Mouse (Mus musculus): ENCODE measurements around the gene Anapc2. TPM values are rescaled to one million over a fixed set of nuclear protein-coding genes. Genes with fewer than 3 reads are reported as not detected.

Anapc2 gene
- polyA plus RNA-seq, 1 experiment, result 76.0 TPM

DNA sequence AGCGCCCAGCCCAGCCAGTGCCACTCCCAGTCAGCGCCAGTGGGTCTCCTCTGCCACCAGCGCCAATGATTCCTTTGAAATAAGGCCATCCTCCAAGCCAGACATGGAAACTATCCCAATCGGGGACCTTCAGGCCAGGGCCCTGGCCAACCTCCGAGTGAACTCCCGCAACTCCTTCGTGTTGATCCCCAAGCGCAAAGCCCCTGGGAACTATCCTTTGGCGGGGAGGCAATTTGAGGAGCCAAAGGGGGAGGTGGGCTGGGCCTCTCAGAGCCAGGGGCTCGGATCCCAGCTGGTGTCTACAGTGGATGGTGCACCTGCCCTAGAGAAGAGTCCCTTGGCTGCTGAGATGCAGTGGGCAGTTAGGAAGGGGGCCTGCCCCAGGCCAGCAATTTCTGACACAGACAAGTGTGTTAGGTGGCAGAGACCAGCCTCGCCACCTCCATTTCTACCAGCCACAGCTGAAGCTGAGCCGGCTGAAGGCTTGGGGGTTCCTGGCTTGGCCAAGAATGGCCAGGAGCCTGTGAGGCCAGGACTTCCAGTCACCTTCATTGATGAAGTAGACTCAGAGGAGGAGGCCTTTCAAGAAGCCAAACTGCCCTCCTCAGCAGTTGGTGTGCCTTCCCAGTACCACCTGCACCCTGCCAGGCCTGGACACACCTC is 8.5 kb upstream of the Anapc2 start:
- no peak overlapping the region for H3K27ac ChIP-seq (ENCODE audit: insufficient read depth, low read length)
- no peaks in the 10 kb centered on the region for H3K9me3 ChIP-seq (replicated peaks; ENCODE audit: control insufficient read depth, insufficient read depth, low read length, poor library complexity, severe bottlenecking)
- no peaks in the 10 kb centered on the region for H3K36me3 ChIP-seq (ENCODE audit: control insufficient read depth, insufficient read depth, low read length, poor library complexity, severe bottlenecking)
- TF ChIP-seq EP300 (IDR thresholded peaks at IDR 0.05; ENCODE audit: insufficient read depth, low read depth, low read length) (no peak), POLR2A (IDR thresholded peaks at IDR 0.05; ENCODE audit: insufficient read depth, low read length) (no peak), CTCF (IDR thresholded peaks at IDR 0.05; ENCODE audit: low read depth, low read length) (no peak)
- peak overlapping the region; percentile 78 for H3K4me3 ChIP-seq (ENCODE audit: low read depth, low read length)
- peaks cover 5% of the 10 kb centered on the region for H3K4me1 ChIP-seq (ENCODE audit: control insufficient read depth, insufficient read depth, low read length)
- peak overlapping the region; percentile 77 for H3K9ac ChIP-seq (ENCODE audit: low read depth, poor library complexity, severe bottlenecking)
- H3K27me3 ChIP-seq (ENCODE audit: control insufficient read depth, insufficient read depth, low read length, poor library complexity, severe bottlenecking), result no peaks in the 10 kb centered on the region

DNA sequence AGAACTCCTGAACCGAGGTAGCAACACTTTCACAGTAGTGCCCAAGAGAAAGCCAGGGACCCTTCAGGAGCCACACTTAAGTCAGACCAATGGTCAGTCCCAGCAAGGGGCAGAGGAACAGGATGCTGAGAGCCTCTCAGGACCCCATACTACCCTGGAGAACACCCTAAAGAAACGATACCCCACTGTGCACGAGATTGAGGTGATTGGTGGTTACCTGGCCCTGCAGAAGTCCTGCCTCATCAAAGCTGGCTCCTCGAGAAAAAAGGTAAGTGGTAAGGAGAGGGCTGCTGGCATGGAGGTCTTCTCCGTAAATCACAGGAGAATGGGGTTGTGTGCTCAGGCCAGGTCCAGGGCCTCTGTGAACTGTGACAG is 8.0 kb upstream of the Anapc2 start:
- TF ChIP-seq CTCF (IDR thresholded peaks at IDR 0.05; ENCODE audit: low read depth, low read length) (no peak), EP300 (IDR thresholded peaks at IDR 0.05; ENCODE audit: insufficient read depth, low read depth, low read length) (no peak), POLR2A (IDR thresholded peaks at IDR 0.05; ENCODE audit: insufficient read depth, low read length) (no peak)
- H3K36me3 ChIP-seq (ENCODE audit: control insufficient read depth, insufficient read depth, low read length, poor library complexity, severe bottlenecking), result 0 out of 2 replicates have a peak, but pooled peaks cover 4% of the 10 kb centered on the region
- no peak overlapping the region for H3K27ac ChIP-seq (ENCODE audit: insufficient read depth, low read length)
- no peaks in the 10 kb centered on the region for H3K27me3 ChIP-seq (ENCODE audit: control insufficient read depth, insufficient read depth, low read length, poor library complexity, severe bottlenecking)
- peak overlapping the region; percentile 10; the same call in 1 of the 2 replicates for H3K4me3 ChIP-seq (ENCODE audit: low read depth, low read length)
- no peak overlapping the region for H3K9ac ChIP-seq (ENCODE audit: low read depth, poor library complexity, severe bottlenecking)
- peaks cover 5% of the 10 kb centered on the region for H3K4me1 ChIP-seq (ENCODE audit: control insufficient read depth, insufficient read depth, low read length)
- H3K9me3 ChIP-seq (replicated peaks; ENCODE audit: control insufficient read depth, insufficient read depth, low read length, poor library complexity, severe bottlenecking), result no peaks in the 10 kb centered on the region

DNA sequence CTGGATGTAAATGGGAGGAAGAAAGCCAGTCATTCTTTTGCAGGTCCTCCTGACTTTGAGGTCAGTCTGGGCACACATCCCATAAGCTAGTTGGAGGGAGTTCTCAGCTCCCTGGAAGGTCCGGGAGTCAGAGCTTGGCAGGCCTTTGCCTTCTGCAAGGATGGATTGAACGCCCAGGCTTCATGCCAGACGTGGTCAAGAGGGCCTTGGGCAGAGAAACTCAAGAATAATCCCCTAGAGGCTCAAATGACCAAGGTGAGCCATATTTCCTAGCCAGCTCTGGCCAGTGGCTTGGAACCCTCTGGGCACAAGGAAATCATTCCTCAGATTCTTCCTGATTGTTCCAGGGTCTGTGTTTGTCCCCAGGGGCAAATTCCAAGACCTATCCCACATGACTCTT is 7.4 kb upstream of the Anapc2 start:
- peaks cover 5% of the 10 kb centered on the region for H3K4me1 ChIP-seq (ENCODE audit: control insufficient read depth, insufficient read depth, low read length)
- H3K9ac ChIP-seq (ENCODE audit: low read depth, poor library complexity, severe bottlenecking), result no peak overlapping the region
- H3K4me3 ChIP-seq (ENCODE audit: low read depth, low read length), result no peak overlapping the region
- H3K27me3 ChIP-seq (ENCODE audit: control insufficient read depth, insufficient read depth, low read length, poor library complexity, severe bottlenecking), result no peaks in the 10 kb centered on the region
- no peak overlapping the region for H3K27ac ChIP-seq (ENCODE audit: insufficient read depth, low read length)
- H3K9me3 ChIP-seq (replicated peaks; ENCODE audit: control insufficient read depth, insufficient read depth, low read length, poor library complexity, severe bottlenecking), result no peaks in the 10 kb centered on the region
- 0 out of 2 replicates have a peak, but pooled peaks cover 4% of the 10 kb centered on the region for H3K36me3 ChIP-seq (ENCODE audit: control insufficient read depth, insufficient read depth, low read length, poor library complexity, severe bottlenecking)
- 0 out of 2 replicates have a peak, but pooled peaks have one; percentile 18 for TF ChIP-seq EP300 (IDR thresholded peaks at IDR 0.05; ENCODE audit: insufficient read depth, low read depth, low read length)
- no peak for TF ChIP-seq CTCF (IDR thresholded peaks at IDR 0.05; ENCODE audit: low read depth, low read length)
- TF ChIP-seq POLR2A (IDR thresholded peaks at IDR 0.05; ENCODE audit: insufficient read depth, low read length), result no peak

DNA sequence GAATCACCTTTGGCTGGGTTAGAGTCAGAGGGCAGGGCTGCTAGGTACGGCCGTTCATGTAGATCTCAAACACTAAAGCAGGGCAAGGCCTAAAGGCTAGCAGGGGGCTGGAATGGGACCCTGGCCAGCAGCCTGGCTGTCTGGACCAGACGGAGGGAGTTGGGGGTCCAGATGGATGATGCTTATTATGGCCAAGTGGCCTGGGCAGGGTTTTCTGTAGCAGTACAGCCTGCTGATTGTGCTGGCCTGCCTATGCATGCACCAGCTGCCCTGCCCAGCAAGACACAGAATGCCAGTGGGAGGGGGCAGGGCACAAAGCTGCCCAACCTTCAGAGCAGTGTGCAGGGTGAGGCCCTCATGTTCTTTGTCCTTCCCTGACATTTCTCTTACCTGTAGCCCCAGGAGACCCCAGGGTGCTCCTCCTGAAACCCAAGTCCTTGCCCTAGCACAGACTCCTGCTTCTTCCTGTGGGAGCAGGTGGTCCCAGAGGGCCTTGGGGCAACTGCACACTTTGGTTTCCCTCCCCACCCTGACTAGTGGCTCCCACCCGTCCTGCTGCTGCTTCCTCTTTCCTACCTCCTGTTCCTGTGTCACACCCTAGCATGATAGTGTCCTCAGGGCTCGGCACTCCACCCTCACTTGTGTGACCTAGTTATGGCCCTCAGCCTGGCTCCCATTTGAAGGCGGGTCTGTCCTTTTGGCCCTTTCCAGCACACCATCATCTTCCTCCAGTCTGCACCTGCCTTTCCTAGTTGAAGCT is 6.2 kb upstream of the Anapc2 start:
- Histone ChIP-seq H3K27ac (ENCODE audit: insufficient read depth, low read length) (no peak overlapping the region), H3K27me3 (ENCODE audit: control insufficient read depth, insufficient read depth, low read length, poor library complexity, severe bottlenecking) (no peaks in the 10 kb centered on the region), H3K36me3 (ENCODE audit: control insufficient read depth, insufficient read depth, low read length, poor library complexity, severe bottlenecking) (peaks cover 4% of the 10 kb centered on the region; the same call in 1 of the 2 replicates), H3K4me1 (ENCODE audit: control insufficient read depth, insufficient read depth, low read length) (peaks cover 5% of the 10 kb centered on the region), H3K9me3 (replicated peaks; ENCODE audit: control insufficient read depth, insufficient read depth, low read length, poor library complexity, severe bottlenecking) (no peaks in the 10 kb centered on the region), H3K9ac (ENCODE audit: low read depth, poor library complexity, severe bottlenecking) (no peak overlapping the region), H3K4me3 (ENCODE audit: low read depth, low read length) (no peak overlapping the region)
- no peak for TF ChIP-seq POLR2A (IDR thresholded peaks at IDR 0.05; ENCODE audit: insufficient read depth, low read length)
- 0 out of 2 replicates have a peak, but pooled peaks have one; percentile 44 for TF ChIP-seq EP300 (IDR thresholded peaks at IDR 0.05; ENCODE audit: insufficient read depth, low read depth, low read length)
- no peak for TF ChIP-seq CTCF (IDR thresholded peaks at IDR 0.05; ENCODE audit: low read depth, low read length)

DNA sequence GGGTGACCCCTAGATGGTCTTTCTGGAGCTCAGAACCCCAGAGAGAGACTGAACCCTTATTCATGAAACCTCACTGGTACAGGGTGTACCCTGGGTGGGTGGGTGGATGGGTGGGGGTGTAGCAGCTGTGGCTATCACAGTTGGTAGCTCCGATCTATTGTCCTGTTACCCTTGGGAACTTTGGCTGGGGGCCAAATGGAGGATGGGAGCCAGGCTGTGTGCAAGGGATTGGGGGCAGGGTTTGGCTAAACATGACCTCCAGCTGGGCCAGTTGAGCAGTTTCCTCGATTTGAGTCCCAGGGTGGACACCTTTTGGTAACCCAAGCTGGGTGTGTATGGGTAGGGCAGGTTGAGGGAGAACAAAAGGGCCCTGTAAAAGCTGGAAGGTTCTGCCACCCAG is 5.6 kb upstream of the Anapc2 start:
- peaks cover 5% of the 10 kb centered on the region for H3K4me1 ChIP-seq (ENCODE audit: control insufficient read depth, insufficient read depth, low read length)
- H3K9ac ChIP-seq (ENCODE audit: low read depth, poor library complexity, severe bottlenecking), result no peak overlapping the region
- no peak overlapping the region for H3K4me3 ChIP-seq (ENCODE audit: low read depth, low read length)
- no peaks in the 10 kb centered on the region for H3K27me3 ChIP-seq (ENCODE audit: control insufficient read depth, insufficient read depth, low read length, poor library complexity, severe bottlenecking)
- H3K9me3 ChIP-seq (replicated peaks; ENCODE audit: control insufficient read depth, insufficient read depth, low read length, poor library complexity, severe bottlenecking), result no peaks in the 10 kb centered on the region
- TF ChIP-seq EP300 (IDR thresholded peaks at IDR 0.05; ENCODE audit: insufficient read depth, low read depth, low read length) (peak; percentile 71; the same call in 1 of the 2 replicates), CTCF (IDR thresholded peaks at IDR 0.05; ENCODE audit: low read depth, low read length) (no peak), POLR2A (IDR thresholded peaks at IDR 0.05; ENCODE audit: insufficient read depth, low read length) (no peak)
- peaks cover 4% of the 10 kb centered on the region; the same call in 1 of the 2 replicates for H3K36me3 ChIP-seq (ENCODE audit: control insufficient read depth, insufficient read depth, low read length, poor library complexity, severe bottlenecking)
- H3K27ac ChIP-seq (ENCODE audit: insufficient read depth, low read length), result no peak overlapping the region

DNA sequence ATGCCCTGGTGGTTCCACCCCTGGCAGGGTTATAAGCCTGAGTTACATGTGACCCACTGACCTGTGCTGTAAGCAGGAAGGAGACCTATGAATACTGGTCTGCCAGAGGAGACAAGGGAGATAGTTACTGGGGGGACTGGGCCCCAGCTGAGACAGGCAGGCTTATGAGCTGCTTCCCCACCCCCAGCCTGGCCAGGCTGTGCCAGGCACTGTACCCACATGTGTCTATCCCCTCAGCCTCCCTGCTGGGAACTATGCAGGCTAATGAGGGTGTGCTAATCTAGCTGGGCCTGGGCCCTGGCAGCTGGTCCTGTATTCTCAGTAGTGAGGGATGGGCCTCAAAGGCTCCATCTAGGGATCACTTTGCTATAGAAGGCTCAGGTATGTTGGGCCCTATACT is 5.0 kb upstream of the Anapc2 start:
- TF ChIP-seq EP300 (IDR thresholded peaks at IDR 0.05; ENCODE audit: insufficient read depth, low read depth, low read length) (no peak), POLR2A (IDR thresholded peaks at IDR 0.05; ENCODE audit: insufficient read depth, low read length) (no peak), CTCF (IDR thresholded peaks at IDR 0.05; ENCODE audit: low read depth, low read length) (no peak)
- no peaks in the 10 kb centered on the region for H3K27me3 ChIP-seq (ENCODE audit: control insufficient read depth, insufficient read depth, low read length, poor library complexity, severe bottlenecking)
- H3K27ac ChIP-seq (ENCODE audit: insufficient read depth, low read length), result no peak overlapping the region
- no peak overlapping the region for H3K4me3 ChIP-seq (ENCODE audit: low read depth, low read length)
- no peak overlapping the region for H3K9ac ChIP-seq (ENCODE audit: low read depth, poor library complexity, severe bottlenecking)
- peaks cover 5% of the 10 kb centered on the region for H3K4me1 ChIP-seq (ENCODE audit: control insufficient read depth, insufficient read depth, low read length)
- no peaks in the 10 kb centered on the region for H3K9me3 ChIP-seq (replicated peaks; ENCODE audit: control insufficient read depth, insufficient read depth, low read length, poor library complexity, severe bottlenecking)
- H3K36me3 ChIP-seq (ENCODE audit: control insufficient read depth, insufficient read depth, low read length, poor library complexity, severe bottlenecking), result peaks cover 4% of the 10 kb centered on the region; the same call in 1 of the 2 replicates
